ENCODE assay signal across 24 mouse cellular contexts in the genomic region with DNA sequence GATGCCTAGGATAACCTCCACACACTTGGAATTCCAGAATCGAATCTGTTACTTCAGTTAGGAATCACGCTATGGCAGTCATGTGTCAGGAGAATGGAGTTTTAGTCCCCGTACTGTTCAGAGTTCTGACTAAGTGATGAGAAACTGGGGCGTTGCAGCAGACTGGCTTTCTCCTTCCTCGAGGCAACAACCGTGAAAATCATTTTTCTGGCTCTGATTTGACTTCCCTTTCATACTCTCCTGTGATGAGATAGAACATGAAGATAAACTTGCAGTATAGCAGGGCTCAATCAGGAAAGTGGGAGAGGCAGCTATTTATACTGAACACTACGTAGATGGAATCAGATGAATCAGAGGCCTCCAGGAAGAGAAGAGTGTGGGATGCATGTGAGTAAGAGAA. TPM values are rescaled to one million over a fixed set of nuclear protein-coding genes. Genes with fewer than 3 reads are reported as not detected.
DNase-seq lines count a peak whose midpoint lies in the region; ATAC-seq lines count a peak whose summit lies in the region.
"Had no signal": no experiment of that assay in that cellular context is flagged by ENCODE, and none has a peak within 500 bp of the region (broad histone marks: within the 10 kb centered on the region; RNA-seq: fewer than 3 reads in every experiment).

No protein-coding gene starts in this region.

- peak; percentile 94 for ATAC-seq in frontal cortex, adult (ENCODE audit: low TSS enrichment)
- ATAC-seq: forebrain, embryonic 15.5 days; hindbrain, embryonic 16.5 days had no signal

- intact Hi-C loops in left cerebral cortex, postnatal 14 days (cut with DNase I), result no loop called here

- no peak for DNase-seq in frontal cortex, postnatal 14 days (ENCODE audit: low spot score in 2 of 2)
- peak; percentile 25 to 33 for DNase-seq in left cerebral cortex, postnatal 14 days (ENCODE audit: low spot score in 2 of 2)
- no peak for DNase-seq in left cerebral cortex, adult 8-10 months (ENCODE audit: low spot score in 2 of 2)
- peak; percentile 49 for DNase-seq in Muller cell, postnatal 12 days (ENCODE audit: inconsistent ontology term)
- DNase-seq in telencephalon, adult 2 months (ENCODE audit: low read depth, low spot score), result peak; percentile 64
- DNase-seq in testis, postnatal 10 days (ENCODE audit: low spot score), result no peak
- DNase-seq: adrenal gland, adult 2 months; adrenal gland, postnatal 14 days; cerebellum, adult 11-12 months; cerebellum, adult 8-10 months; cerebellum, postnatal 10 days; cerebellum, postnatal 36 days; embryo, embryonic 11 days; gastrocnemius, adult 2 months; gastrocnemius, postnatal 14 days; heart, adult 11 months; heart, postnatal 10 days; heart, postnatal 36 days had no signal

RNA-seq across cellular contexts. Expression of a gene that starts 29.8 kb away (rescaled TPM):
- 100 to 1,000 TPM; 226 to 234 TPM for total RNA-seq in left cerebral cortex, postnatal 14 days (2021)
- total RNA-seq in left cerebral cortex, adult 8-10 months (2022), result 100 to 1,000 TPM; 212 to 230 (median 223) TPM

RNA-seq across cellular contexts. Expression of a gene that starts 35.0 kb away (rescaled TPM):
- 1 to 10 TPM in 1 of 2 experiments, under 1 TPM in 1; 0.63 to 1.0 TPM for total RNA-seq in left cerebral cortex, postnatal 14 days (2021)
- under 1 TPM; 0.40 to 0.91 (median 0.58) TPM for total RNA-seq in left cerebral cortex, adult 8-10 months (2022)

RNA-seq across cellular contexts. Expression of a gene that starts 59.1 kb away (rescaled TPM):
- total RNA-seq in left cerebral cortex, postnatal 14 days (2021), result not detected
- not detected for total RNA-seq in left cerebral cortex, adult 8-10 months (2022)
- total RNA-seq: adrenal gland, adult 2 months; adrenal gland, postnatal 14 days; adrenal gland, postnatal 4 days; ES-E14; gastrocnemius, adult 2 months; gastrocnemius, postnatal 14 days; gastrocnemius, postnatal 4 days; heart, postnatal 10 days; heart, postnatal 36 days had no signal

Comparison
In these comparisons a context has a peak if more than half of its experiments do, and no peak if none do; other contexts are left out.
1. DNase-seq: peak in left cerebral cortex, postnatal 14 days (2 of 2), Muller cell, postnatal 12 days (single experiment) and telencephalon, adult 2 months (single experiment); none in frontal cortex, postnatal 14 days (0 of 2), left cerebral cortex, adult 8-10 months (0 of 2) and testis, postnatal 10 days (single experiment).